Mouse (Mus musculus) midbrain, embryonic 16.5 days (tissue): Measurements from ENCODE around the gene Wfdc15a. TPM values are rescaled to one million over a fixed set of nuclear protein-coding genes. Genes with fewer than 3 reads are reported as not detected.

ENCODE experiments used
- ATAC-seq: fragments of 200-750 bp; cut with Nextera tagmentation; 2 replicates; pipeline ENCODE4 v1.8.0; 2017; ENCODE audit warnings: moderate TSS enrichment
- H3K27ac ChIP-seq: fragments of 300-500 bp; sonication (generic); 2 replicates; pipeline ENCODE4 v1.5.1; 2014; ENCODE audit warnings: mild to moderate bottlenecking, low read length, mixed read lengths
- H3K27me3 ChIP-seq: fragments of 300-500 bp; sonication (generic); 2 replicates; pipeline ENCODE4 v1.6.1; 2014; ENCODE audit warnings: low read depth, low read length, mixed read lengths; ENCODE audit not compliant: control insufficient read depth, insufficient read depth
- H3K36me3 ChIP-seq: fragments of 300-500 bp; sonication (generic); 2 replicates; pipeline ENCODE4 v1.6.1; 2014; ENCODE audit warnings: mild to moderate bottlenecking, low read length, moderate library complexity, mixed read lengths; ENCODE audit not compliant: control insufficient read depth, insufficient read depth
- H3K4me1 ChIP-seq: fragments of 300-500 bp; sonication (generic); 2 replicates; pipeline ENCODE4 v1.6.1; 2014; ENCODE audit warnings: mild to moderate bottlenecking, low read length, mixed read lengths; ENCODE audit not compliant: control insufficient read depth, insufficient read depth
- H3K4me2 ChIP-seq: fragments of 300-500 bp; sonication (generic); 2 replicates; pipeline ENCODE4 v1.6.1; 2014; ENCODE audit warnings: mild to moderate bottlenecking, low read length, mixed read lengths
- H3K4me3 ChIP-seq: fragments of 300-500 bp; sonication (generic); 2 replicates; pipeline ENCODE4 v1.5.1; 2014; ENCODE audit warnings: low read depth, mild to moderate bottlenecking, low read length, moderate library complexity, mixed read lengths
- H3K9ac ChIP-seq: fragments of 300-500 bp; sonication (generic); 2 replicates; pipeline ENCODE4 v1.6.1; 2014; ENCODE audit warnings: low read depth, low read length, mixed read lengths
- H3K9me3 ChIP-seq: fragments of 300-500 bp; sonication (generic); replicated peaks from 2 replicates; pipeline ENCODE4 v1.6.1; 2014; ENCODE audit warnings: mild to moderate bottlenecking, low read length, mixed read lengths; ENCODE audit not compliant: control insufficient read depth, poor library complexity, severe bottlenecking
- WGBS: fragments of 180-500 bp; shearing (Covaris S2); extraction: QIAGEN DNeasy Blood & Tissue Kit; methylation state at CpG from one replicate; pipeline ENCODE4 v1.1.7; 2014; 5-methylcytosine and 5-hydroxymethylcytosine counted together
- polyA plus RNA-seq: library from polyadenylated mRNA; unstranded; fragments of >200 nt; fragmentation: Nextera tagmentation; extraction: Ambion mirVana; gene quantifications from 2 replicates; pipeline ENCODE4 v1.2.1, GENCODE M21; 2015

Wfdc15a gene
- polyA plus RNA-seq, 1 experiment from 2014 or later: not detected

GRCm38 (mm10) chr2:164168571-164168946 is 31.4 kb downstream of the Wfdc15a start:
- H3K36me3 ChIP-seq: no peaks in the 10 kb centered on the region
- no peak overlapping the region for H3K27ac ChIP-seq
- H3K9me3 ChIP-seq: no peaks in the 10 kb centered on the region
- 11% methylated on average over 42 of the region's 42 CpGs for WGBS
- peaks cover 62% of the 10 kb centered on the region for H3K27me3 ChIP-seq
- ATAC-seq: peak; percentile 52; the same call in 1 of the 2 replicates
- H3K4me1 ChIP-seq: peaks cover 12% of the 10 kb centered on the region
- H3K9ac ChIP-seq: peak overlapping the region; percentile 57
- H3K4me3 ChIP-seq: peak overlapping the region; percentile 44
- peak overlapping the region; percentile 65 for H3K4me2 ChIP-seq

- peak overlapping the region; percentile 44 for H3K4me3 ChIP-seq
- no peaks in the 10 kb centered on the region for H3K9me3 ChIP-seq
- WGBS: 14% methylated on average over 85 of the region's 90 CpGs
- peak overlapping the region; percentile 57 for H3K9ac ChIP-seq
- ATAC-seq: peak; percentile 84
- peaks cover 12% of the 10 kb centered on the region for H3K4me1 ChIP-seq
- H3K27ac ChIP-seq: no peak overlapping the region
- H3K36me3 ChIP-seq: no peaks in the 10 kb centered on the region
- peak overlapping the region; percentile 65 for H3K4me2 ChIP-seq
- H3K27me3 ChIP-seq: peaks cover 62% of the 10 kb centered on the region
These were observed 32.0 kb downstream of the Wfdc15a start for GRCm38 (mm10) chr2:164167752-164168570.

GRCm38 (mm10) chr2:164164941-164165340 is 35.0 kb downstream of the Wfdc15a start:
- H3K36me3 ChIP-seq: no peaks in the 10 kb centered on the region
- H3K9ac ChIP-seq: no peak overlapping the region
- peaks cover 43% of the 10 kb centered on the region for H3K27me3 ChIP-seq
- no peak overlapping the region for H3K4me2 ChIP-seq
- H3K9me3 ChIP-seq: no peaks in the 10 kb centered on the region
- no peak for ATAC-seq
- H3K27ac ChIP-seq: no peak overlapping the region
- H3K4me1 ChIP-seq: peaks cover 4% of the 10 kb centered on the region
- 96% methylated on average over 5 of the region's 5 CpGs for WGBS
- H3K4me3 ChIP-seq: no peak overlapping the region

- H3K27ac ChIP-seq: no peak overlapping the region
- 86% methylated on average over 11 of the region's 11 CpGs for WGBS
- H3K4me2 ChIP-seq: no peak overlapping the region
- H3K9ac ChIP-seq: no peak overlapping the region
- no peak for ATAC-seq
- H3K4me3 ChIP-seq: no peak overlapping the region
- H3K9me3 ChIP-seq: no peaks in the 10 kb centered on the region
- no peaks in the 10 kb centered on the region for H3K36me3 ChIP-seq
- no peaks in the 10 kb centered on the region for H3K4me1 ChIP-seq
- H3K27me3 ChIP-seq: peaks cover 10% of the 10 kb centered on the region
These were observed 38.3 kb downstream of the Wfdc15a start for GRCm38 (mm10) chr2:164161515-164162055.

- Histone ChIP-seq H3K27ac (no peak overlapping the region), H3K4me3 (no peak overlapping the region), H3K27me3 (no peaks in the 10 kb centered on the region), H3K9ac (no peak overlapping the region), H3K36me3 (no peaks in the 10 kb centered on the region), H3K9me3 (no peaks in the 10 kb centered on the region), H3K4me1 (no peaks in the 10 kb centered on the region), H3K4me2 (no peak overlapping the region)
- 94% methylated on average over 2 of the region's 2 CpGs for WGBS
- ATAC-seq: no peak
These were observed 41.1 kb downstream of the Wfdc15a start for GRCm38 (mm10) chr2:164158838-164159237.

GRCm38 (mm10) chr2:164156158-164156557 is 43.8 kb downstream of the Wfdc15a start:
- no peak overlapping the region for H3K27ac ChIP-seq
- no peaks in the 10 kb centered on the region for H3K9me3 ChIP-seq
- H3K4me2 ChIP-seq: no peak overlapping the region
- no peak overlapping the region for H3K9ac ChIP-seq
- ATAC-seq: no peak
- no peaks in the 10 kb centered on the region for H3K4me1 ChIP-seq
- H3K4me3 ChIP-seq: no peak overlapping the region
- no peaks in the 10 kb centered on the region for H3K27me3 ChIP-seq
- peaks cover 9% of the 10 kb centered on the region for H3K36me3 ChIP-seq
- 90% methylated on average over 7 of the region's 7 CpGs for WGBS

- ATAC-seq: no peak
- Histone ChIP-seq H3K4me1 (no peaks in the 10 kb centered on the region), H3K9me3 (no peaks in the 10 kb centered on the region), H3K9ac (no peak overlapping the region), H3K4me3 (no peak overlapping the region), H3K4me2 (no peak overlapping the region), H3K27me3 (no peaks in the 10 kb centered on the region), H3K36me3 (peaks cover 9% of the 10 kb centered on the region), H3K27ac (no peak overlapping the region)
- WGBS: 91% methylated on average over 10 of the region's 10 CpGs
These were observed 45.9 kb downstream of the Wfdc15a start for GRCm38 (mm10) chr2:164154007-164154406.

- no peak overlapping the region for H3K4me3 ChIP-seq
- H3K4me2 ChIP-seq: no peak overlapping the region
- H3K4me1 ChIP-seq: no peaks in the 10 kb centered on the region
- H3K9ac ChIP-seq: no peak overlapping the region
- H3K36me3 ChIP-seq: peaks cover 9% of the 10 kb centered on the region
- no peaks in the 10 kb centered on the region for H3K9me3 ChIP-seq
- H3K27me3 ChIP-seq: no peaks in the 10 kb centered on the region
- 94% methylated on average over 11 of the region's 11 CpGs for WGBS
- ATAC-seq: no peak
- H3K27ac ChIP-seq: no peak overlapping the region
These were observed 47.6 kb downstream of the Wfdc15a start for GRCm38 (mm10) chr2:164152341-164152740.

- H3K4me3 ChIP-seq: no peak overlapping the region
- no peaks in the 10 kb centered on the region for H3K4me1 ChIP-seq
- no peak overlapping the region for H3K4me2 ChIP-seq
- H3K36me3 ChIP-seq: peaks cover 9% of the 10 kb centered on the region
- ATAC-seq: no peak
- no peak overlapping the region for H3K27ac ChIP-seq
- no peaks in the 10 kb centered on the region for H3K27me3 ChIP-seq
- no peak overlapping the region for H3K9ac ChIP-seq
- WGBS: 56% methylated on average over 14 of the region's 14 CpGs
- no peaks in the 10 kb centered on the region for H3K9me3 ChIP-seq
These were observed 49.7 kb downstream of the Wfdc15a start for GRCm38 (mm10) chr2:164150086-164150760.
